Mouse (Mus musculus) ES-Bruce4 (cell line): ENCODE results near the gene Plekha1. TPM values are rescaled to one million over a fixed set of nuclear protein-coding genes. Genes with fewer than 3 reads are reported as not detected.
A peak's percentile ranks its signal among the peaks of the same experiment; 100 is the strongest.

Experiments used
- H3K27ac ChIP-seq: 2 replicates; pipeline ENCODE4 v1.5.1; 2012; ENCODE audit warnings: low read length, inconsistent platforms; ENCODE audit not compliant: insufficient read depth
- H3K27me3 ChIP-seq: 2 replicates; pipeline ENCODE4 v1.6.1; 2012; ENCODE audit warnings: mild to moderate bottlenecking, low read length, inconsistent platforms; ENCODE audit not compliant: control insufficient read depth, poor library complexity, insufficient read depth, severe bottlenecking
- H3K36me3 ChIP-seq: 2 replicates; pipeline ENCODE4 v1.6.1; 2012; ENCODE audit warnings: inconsistent platforms, mild to moderate bottlenecking, low read length, moderate library complexity; ENCODE audit not compliant: control insufficient read depth, poor library complexity, insufficient read depth, severe bottlenecking
- H3K4me1 ChIP-seq: one replicate; pipeline ENCODE4 v1.8.1; 2011; ENCODE audit warnings: low read length; ENCODE audit not compliant: control insufficient read depth, insufficient read depth
- H3K4me3 ChIP-seq: 2 replicates; pipeline ENCODE4 v1.5.1; 2011; ENCODE audit warnings: low read depth, mild to moderate bottlenecking, low read length
- H3K9ac ChIP-seq: 2 replicates; pipeline ENCODE4 v1.6.1; 2012; ENCODE audit warnings: low read depth, mild to moderate bottlenecking, inconsistent platforms; ENCODE audit not compliant: poor library complexity, severe bottlenecking
- H3K9me3 ChIP-seq: replicated peaks from 2 replicates; pipeline ENCODE4 v1.6.1; 2012; ENCODE audit warnings: mild to moderate bottlenecking, low read length, inconsistent platforms; ENCODE audit not compliant: control insufficient read depth, poor library complexity, insufficient read depth, severe bottlenecking
- CTCF ChIP-seq: IDR thresholded peaks from one replicate; pipeline ENCODE4 v1.8.1; 2011; ENCODE audit warnings: low read depth, low read length
- EP300 ChIP-seq: IDR thresholded peaks from 2 replicates; pipeline ENCODE4 v1.6.1; 2011; ENCODE audit warnings: low read depth, low read length; ENCODE audit not compliant: insufficient read depth
- POLR2A ChIP-seq: IDR thresholded peaks from one replicate; pipeline ENCODE4 v1.8.1; 2011; ENCODE audit warnings: low read length; ENCODE audit not compliant: insufficient read depth
- polyA plus RNA-seq: library from polyadenylated mRNA; stranded (reverse); fragments of >200 nt; gene quantifications from 2 replicates; pipeline ENCODE4 v1.2.4, GENCODE M21; 2011; ENCODE audit warnings: low read depth; ENCODE audit not compliant: missing spikeins, insufficient read depth, insufficient read length

Gene Plekha1
- polyA plus RNA-seq, 1 experiment = 196 TPM

DNA sequence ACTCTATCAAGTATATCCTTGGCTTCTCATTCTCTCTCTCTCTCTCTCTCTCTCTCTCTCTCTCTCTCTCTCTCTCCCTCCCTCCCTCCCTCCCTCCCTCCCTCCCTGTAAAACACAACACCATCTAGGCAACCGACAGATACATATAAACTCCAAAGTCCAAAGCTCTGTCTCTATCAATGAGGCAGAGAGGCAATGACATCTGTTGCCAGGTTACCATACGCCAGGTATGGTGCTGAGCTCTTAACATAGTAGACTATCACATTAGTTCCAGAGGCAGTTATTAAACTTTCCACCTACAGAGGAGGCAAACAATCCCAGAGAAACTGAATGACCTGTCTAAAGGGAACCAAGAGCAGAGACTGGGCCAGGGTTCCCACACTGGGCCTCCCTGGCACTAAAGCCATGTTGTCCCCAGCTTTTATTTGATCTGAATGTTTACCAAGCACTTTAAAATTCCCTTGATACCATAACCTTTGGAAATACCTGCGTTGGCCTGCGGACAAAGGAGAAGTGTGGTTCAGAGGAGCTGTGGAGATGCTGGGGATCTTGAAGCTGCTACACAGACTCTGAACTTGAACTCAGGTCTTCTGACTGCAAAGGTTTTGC is 10.8 kb upstream of the Plekha1 start:
- H3K27me3 ChIP-seq = no peaks in the 10 kb centered on the region
- no peaks in the 10 kb centered on the region for H3K36me3 ChIP-seq
- TF ChIP-seq EP300 = no peak
- TF ChIP-seq POLR2A = no peak
- no peak for TF ChIP-seq CTCF
- no peak overlapping the region for H3K27ac ChIP-seq
- H3K4me1 ChIP-seq = no peaks in the 10 kb centered on the region
- H3K4me3 ChIP-seq = no peak overlapping the region
- no peaks in the 10 kb centered on the region for H3K9me3 ChIP-seq
- no peak overlapping the region for H3K9ac ChIP-seq

DNA sequence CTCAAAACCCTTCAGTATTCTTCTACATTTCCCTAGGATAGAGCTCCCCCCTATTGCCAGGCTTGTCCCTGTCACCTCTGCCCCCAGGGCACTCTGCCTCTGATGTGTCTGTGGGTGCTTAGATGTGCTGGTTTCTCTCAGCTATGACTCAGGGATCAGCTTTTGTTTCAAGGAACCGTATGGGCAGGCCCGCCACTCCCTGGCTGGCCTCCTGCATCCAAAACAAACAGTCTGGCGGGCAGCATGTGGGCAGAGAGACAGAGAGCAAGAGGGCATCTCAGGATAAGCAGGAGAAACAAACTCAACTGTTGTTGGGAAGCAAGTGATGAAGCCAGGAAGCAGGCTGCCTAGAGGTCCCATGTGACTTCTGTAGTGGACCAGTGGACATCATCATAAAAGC is 9.9 kb upstream of the Plekha1 start:
- Histone ChIP-seq H3K9ac (no peak overlapping the region), H3K27me3 (no peaks in the 10 kb centered on the region), H3K9me3 (no peaks in the 10 kb centered on the region), H3K27ac (no peak overlapping the region), H3K36me3 (no peaks in the 10 kb centered on the region), H3K4me3 (no peak overlapping the region), H3K4me1 (no peaks in the 10 kb centered on the region)
- no peak for TF ChIP-seq POLR2A
- TF ChIP-seq EP300 = no peak
- TF ChIP-seq CTCF = no peak

DNA sequence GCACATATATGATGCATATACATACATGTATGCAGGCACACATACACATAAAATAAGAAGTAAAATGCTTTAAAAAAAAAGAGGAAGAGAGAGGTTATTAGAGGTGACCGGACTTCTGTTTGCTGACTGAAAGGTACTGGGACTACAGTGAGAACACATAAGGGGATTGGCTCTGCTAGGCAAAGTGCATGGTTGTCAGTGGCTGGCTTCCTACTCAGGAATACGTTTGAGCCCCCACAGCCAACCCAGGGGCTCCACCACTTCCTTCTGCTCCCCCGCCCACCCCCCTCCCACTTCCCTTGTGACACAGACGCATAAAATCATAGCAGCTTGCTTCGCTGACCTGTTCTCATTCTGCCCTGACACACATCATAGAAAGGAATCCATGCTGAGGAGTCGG is 7.6 kb upstream of the Plekha1 start:
- Histone ChIP-seq H3K9ac (no peak overlapping the region), H3K27me3 (no peaks in the 10 kb centered on the region), H3K4me1 (peaks cover 1% of the 10 kb centered on the region), H3K9me3 (no peaks in the 10 kb centered on the region), H3K36me3 (no peaks in the 10 kb centered on the region), H3K4me3 (no peak overlapping the region), H3K27ac (no peak overlapping the region)
- no peak for TF ChIP-seq EP300
- no peak for TF ChIP-seq POLR2A
- TF ChIP-seq CTCF = no peak

DNA sequence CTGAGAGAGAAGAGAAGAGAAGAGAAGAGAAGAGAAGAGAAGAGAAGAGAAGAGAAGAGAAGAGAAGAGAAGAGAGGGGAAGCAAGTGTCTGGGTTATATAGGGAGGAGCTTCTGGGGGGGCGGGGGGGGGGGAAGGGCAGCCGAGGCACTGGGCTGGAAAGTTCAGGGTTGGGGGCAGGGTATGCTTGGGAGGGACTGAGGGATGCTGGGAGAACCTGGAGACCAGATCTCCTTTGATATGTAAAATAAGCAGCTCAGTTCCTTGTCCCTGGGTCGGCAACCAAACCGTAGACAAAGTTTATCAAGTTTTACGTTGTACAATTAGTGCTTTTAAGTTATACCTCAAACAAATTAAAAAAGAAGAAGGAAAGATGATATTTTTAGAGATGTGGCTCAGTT is 5.6 kb upstream of the Plekha1 start:
- H3K36me3 ChIP-seq = no peaks in the 10 kb centered on the region
- peak overlapping the region; percentile 53 for H3K9ac ChIP-seq
- peak; percentile 54; the same call in 1 of the 2 replicates for TF ChIP-seq EP300
- no peak for TF ChIP-seq POLR2A
- H3K27me3 ChIP-seq = no peaks in the 10 kb centered on the region
- peaks cover 1% of the 10 kb centered on the region for H3K4me1 ChIP-seq
- H3K9me3 ChIP-seq = no peaks in the 10 kb centered on the region
- H3K27ac ChIP-seq = peak overlapping the region; percentile 24; the same call in 1 of the 2 replicates
- peak overlapping the region; percentile 39 for H3K4me3 ChIP-seq

DNA sequence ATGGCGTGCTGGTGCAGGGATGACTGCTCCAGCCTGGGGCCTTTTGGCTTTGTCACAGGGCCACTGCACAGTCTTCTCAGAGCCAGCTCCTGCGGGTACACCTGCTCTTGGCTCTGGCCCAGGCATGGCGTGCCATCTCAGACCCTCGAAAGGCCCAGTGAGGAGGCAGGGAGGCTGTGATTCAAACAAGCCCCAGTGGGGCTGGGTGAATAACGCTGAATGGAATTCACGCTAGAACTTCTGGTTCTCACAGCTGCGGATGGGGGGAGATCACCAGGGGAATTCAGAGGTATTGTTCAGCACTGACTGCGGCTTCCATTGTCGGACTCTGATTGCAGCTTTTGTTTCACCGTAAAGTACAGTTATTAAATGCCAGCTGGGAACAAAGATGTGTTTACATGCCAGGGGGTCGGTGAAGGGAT is 4.8 kb upstream of the Plekha1 start:
- H3K9ac ChIP-seq = peak overlapping the region; percentile 53
- H3K27me3 ChIP-seq = no peaks in the 10 kb centered on the region
- no peaks in the 10 kb centered on the region for H3K36me3 ChIP-seq
- peaks cover 1% of the 10 kb centered on the region for H3K4me1 ChIP-seq
- peak overlapping the region; percentile 39 for H3K4me3 ChIP-seq
- H3K27ac ChIP-seq = peak overlapping the region; percentile 24
- TF ChIP-seq POLR2A (no peak), EP300 (no peak), CTCF (no peak)
- no peaks in the 10 kb centered on the region for H3K9me3 ChIP-seq

DNA sequence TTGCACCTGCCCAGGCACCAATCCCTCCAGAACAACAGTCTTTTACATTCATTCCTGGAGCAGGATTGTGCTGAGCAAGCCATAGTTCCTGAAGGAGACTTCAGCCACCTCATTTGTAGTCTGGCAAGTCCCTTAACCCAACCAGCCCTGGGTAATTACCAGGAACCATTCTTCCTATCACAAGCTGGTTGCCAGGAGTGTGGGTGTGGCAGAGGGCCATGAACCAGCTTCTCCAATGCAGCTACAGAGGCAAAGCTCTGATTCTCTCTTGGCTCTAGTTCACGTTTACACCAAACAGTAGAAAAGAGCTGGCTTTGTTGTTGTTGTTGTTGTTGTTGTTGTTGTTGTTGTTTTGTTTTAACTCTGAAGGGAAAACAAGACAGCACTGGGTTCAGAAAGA is 3.1 kb upstream of the Plekha1 start:
- Histone ChIP-seq H3K27me3 (no peaks in the 10 kb centered on the region), H3K4me1 (peaks cover 1% of the 10 kb centered on the region), H3K9ac (no peak overlapping the region), H3K36me3 (no peaks in the 10 kb centered on the region), H3K4me3 (no peak overlapping the region), H3K27ac (no peak overlapping the region), H3K9me3 (no peaks in the 10 kb centered on the region)
- TF ChIP-seq EP300 (no peak), POLR2A (no peak), CTCF (no peak)
